Mouse (Mus musculus) MEL (cell line): ENCODE measurements around the gene Srebf1. TPM values are rescaled to one million over a fixed set of nuclear protein-coding genes. Genes with fewer than 3 reads are reported as not detected.

ENCODE experiments used
- DNase-seq: peaks from one replicate; pipeline ENCODE4 v3.0.0; 2011; ENCODE audit warnings: low read depth, low spot score
- H3K27ac ChIP-seq: 2 replicates; pipeline ENCODE4 v1.5.1; 2012; ENCODE audit warnings: low read depth, mild to moderate bottlenecking, control low read depth, low read length, moderate library complexity; ENCODE audit not compliant: control insufficient read depth
- H3K27me3 ChIP-seq, 2 experiments: fragments of 150-350 bp in 1 of 2; sonication (generic) in 1 of 2; 2 replicates each; pipeline ENCODE4 v1.6.1; 2012; ENCODE audit warnings: low read length in 2 of 2, mild to moderate bottlenecking in 2 of 2, improper control_type of control experiment in 1 of 2, moderate library complexity in 1 of 2; ENCODE audit not compliant: insufficient read depth in 2 of 2, control insufficient read depth in 1 of 2
- H3K36me3 ChIP-seq, 2 experiments: 2 replicates each; pipeline ENCODE4 v1.6.1; 2012 to 2014; ENCODE audit warnings: low read length in 2 of 2, improper control_type of control experiment in 1 of 2, inconsistent platforms in 1 of 2, mild to moderate bottlenecking in 1 of 2; ENCODE audit not compliant: insufficient read depth in 2 of 2, control insufficient read depth in 1 of 2
- H3K4me1 ChIP-seq, 2 experiments: fragments of 150-350 bp in 1 of 2; sonication (generic) in 1 of 2; 2 replicates each; pipeline ENCODE4 v1.6.1; 2012; ENCODE audit warnings: low read length in 2 of 2, improper control_type of control experiment in 1 of 2, mild to moderate bottlenecking in 1 of 2; ENCODE audit not compliant: insufficient read depth in 2 of 2, control insufficient read depth in 1 of 2
- H3K4me3 ChIP-seq, 2 experiments: fragments of 150-350 bp in 1 of 2; sonication (generic) in 1 of 2; 2 replicates each; pipeline ENCODE4 v1.5.1; 2012; ENCODE audit warnings: low read depth in 2 of 2, low read length in 2 of 2, mild to moderate bottlenecking in 2 of 2, moderate library complexity in 2 of 2, control low read depth in 1 of 2, improper control_type of control experiment in 1 of 2; ENCODE audit not compliant: control insufficient read depth in 1 of 2, insufficient read depth in 1 of 2
- H3K79me2 ChIP-seq: 2 replicates; pipeline ENCODE4 v1.6.1; 2012; ENCODE audit warnings: mild to moderate bottlenecking, low read length, moderate library complexity; ENCODE audit not compliant: control insufficient read depth, poor library complexity, insufficient read depth
- H3K9ac ChIP-seq: 2 replicates; pipeline ENCODE4 v1.6.1; 2012; ENCODE audit warnings: low read depth, mild to moderate bottlenecking, control low read depth, low read length, moderate library complexity; ENCODE audit not compliant: control insufficient read depth, poor library complexity, severe bottlenecking
- H3K9me3 ChIP-seq: fragments of 150-350 bp; sonication (generic); replicated peaks from 2 replicates; pipeline ENCODE4 v1.6.1; 2012; ENCODE audit warnings: mild to moderate bottlenecking, low read length, improper control_type of control experiment, moderate library complexity; ENCODE audit not compliant: insufficient read depth
- BHLHE40 ChIP-seq: IDR thresholded peaks from 2 replicates; pipeline ENCODE4 v1.6.1; 2012; ENCODE audit warnings: low read depth, mild to moderate bottlenecking, inconsistent platforms, low read length, improper control_type of control experiment, borderline replicate concordance
- CTCF ChIP-seq, 3 experiments: IDR thresholded peaks in 2 of 3; conservative IDR thresholded peaks in 1 of 3; 2 replicates each; pipeline ENCODE4 v1.5.1; 2011 to 2012; ENCODE audit warnings: low read length in 3 of 3, low read depth in 2 of 3, mild to moderate bottlenecking in 2 of 3, improper control_type of control experiment in 1 of 3, inconsistent platforms in 1 of 3, mixed read lengths in 1 of 3, moderate library complexity in 1 of 3; ENCODE audit not compliant: control insufficient read depth in 1 of 3, insufficient read depth in 1 of 3, poor library complexity in 1 of 3, severe bottlenecking in 1 of 3
- E2F4 ChIP-seq: IDR thresholded peaks from 2 replicates; pipeline ENCODE4 v1.6.1; 2011; ENCODE audit warnings: low read depth, low read length, improper control_type of control experiment, borderline replicate concordance
- ELF1 ChIP-seq: IDR thresholded peaks from 2 replicates; pipeline ENCODE4 v1.6.1; 2014; ENCODE audit warnings: low read depth, mild to moderate bottlenecking, inconsistent platforms, low read length, improper control_type of control experiment, moderate library complexity
- JUND ChIP-seq: IDR thresholded peaks from 2 replicates; pipeline ENCODE4 v1.6.1; 2011; ENCODE audit warnings: low read depth, mild to moderate bottlenecking, improper control_type of control experiment, low read length
- KAT2A ChIP-seq: conservative IDR thresholded peaks from 2 replicates; pipeline ENCODE4 v1.6.1; 2012; ENCODE audit warnings: low read depth, low read length, improper control_type of control experiment, inconsistent platforms
- MYC ChIP-seq: IDR thresholded peaks from 2 replicates; pipeline ENCODE4 v1.6.1; 2011; ENCODE audit warnings: low read depth, mild to moderate bottlenecking, low read length, improper control_type of control experiment, moderate library complexity
- NRF1 ChIP-seq: IDR thresholded peaks from 2 replicates; pipeline ENCODE4 v1.6.1; 2014; ENCODE audit warnings: low read depth, mild to moderate bottlenecking, inconsistent platforms, low read length, improper control_type of control experiment, moderate library complexity; ENCODE audit not compliant: poor library complexity, insufficient read depth, severe bottlenecking
- POLR2A ChIP-seq, 2 experiments: IDR thresholded peaks; 2 replicates each; pipeline ENCODE4 v1.6.1; 2011 to 2012; ENCODE audit warnings: low read length in 2 of 2, mild to moderate bottlenecking in 2 of 2, control low read depth in 1 of 2, improper control_type of control experiment in 1 of 2, low read depth in 1 of 2, moderate library complexity in 1 of 2; ENCODE audit not compliant: control insufficient read depth in 1 of 2, insufficient read depth in 1 of 2, poor library complexity in 1 of 2
- POLR2AphosphoS2 ChIP-seq: IDR thresholded peaks from 2 replicates; pipeline ENCODE4 v1.6.1; 2011; ENCODE audit warnings: low read length, improper control_type of control experiment
- RAD21 ChIP-seq: IDR thresholded peaks from 2 replicates; pipeline ENCODE4 v1.6.1; 2011; ENCODE audit warnings: mild to moderate bottlenecking, low read depth, low read length, improper control_type of control experiment
- SIN3A ChIP-seq: IDR thresholded peaks from 2 replicates; pipeline ENCODE4 v1.6.1; 2012; ENCODE audit warnings: low read length, improper control_type of control experiment, inconsistent platforms
- SMC3 ChIP-seq: IDR thresholded peaks from 2 replicates; pipeline ENCODE4 v1.6.1; 2011; ENCODE audit warnings: low read depth, low read length, improper control_type of control experiment
- TBP ChIP-seq: IDR thresholded peaks from 2 replicates; pipeline ENCODE4 v1.8.0; 2011; ENCODE audit warnings: low read depth, low read length, improper control_type of control experiment
- USF1 ChIP-seq: IDR thresholded peaks from 2 replicates; pipeline ENCODE4 v1.6.1; 2014; ENCODE audit warnings: low read depth, mild to moderate bottlenecking, inconsistent platforms, low read length, improper control_type of control experiment, moderate library complexity
- ZC3H11A ChIP-seq: IDR thresholded peaks from 2 replicates; pipeline ENCODE4 v1.6.1; 2012; ENCODE audit warnings: low read depth, mild to moderate bottlenecking, inconsistent platforms, low read length, improper control_type of control experiment
- ZMIZ1 ChIP-seq: IDR thresholded peaks from 2 replicates; pipeline ENCODE4 v1.6.1; 2012; ENCODE audit warnings: low read depth, mild to moderate bottlenecking, inconsistent platforms, low read length, improper control_type of control experiment, moderate library complexity
- ZNF384 ChIP-seq: IDR thresholded peaks from 2 replicates; pipeline ENCODE4 v1.6.1; 2012; ENCODE audit warnings: low read depth, mild to moderate bottlenecking, inconsistent platforms, low read length, improper control_type of control experiment
- polyA plus RNA-seq, 2 experiments: library from polyadenylated mRNA; stranded (reverse) in 1 of 2; unstranded in 1 of 2; fragments of >175 nt in 1 of 2; fragments of >200 nt in 1 of 2; gene quantifications; 2 replicates each; pipeline versions ENCODE4 v1.2.1 to v1.2.4; 2012; ENCODE audit warnings: low replicate concordance in 2 of 2, low read depth in 1 of 2; ENCODE audit not compliant: insufficient read length in 2 of 2, insufficient read depth in 1 of 2, missing spikeins in 1 of 2
- total RNA-seq: library from RNA; depleted of rRNA; stranded (reverse); fragments of 300-350 nt; gene quantifications from 2 replicates; pipeline ENCODE4 v1.2.3, GENCODE M21; 2012

Srebf1 gene
- total and polyA plus RNA-seq, 3 experiments = 241 to 288 TPM; not detected in 1

- no peak overlapping the region for H3K4me3 ChIP-seq
- peaks cover 0 to 7% of the 10 kb centered on the region in 2 experiments; a peak in 2 of 4 replicates for H3K36me3 ChIP-seq
- no peak overlapping the region for H3K27ac ChIP-seq
- H3K9ac ChIP-seq = no peak overlapping the region
- no peaks in the 10 kb centered on the region for H3K4me1 ChIP-seq
- H3K27me3 ChIP-seq = no peaks in the 10 kb centered on the region
- TF ChIP-seq KAT2A = no peak
- no peak for TF ChIP-seq BHLHE40
- TF ChIP-seq MYC = 0 out of 2 replicates have a peak, but pooled peaks have one; percentile 44
- TF ChIP-seq RAD21 = peak; percentile 68
- TF ChIP-seq ELF1 = no peak
- TF ChIP-seq SMC3 = peak; percentile 83
- TF ChIP-seq TBP = peak; percentile 22; the same call in 1 of the 2 replicates
- peak; percentile 78 for TF ChIP-seq ZC3H11A
- TF ChIP-seq JUND = no peak
- peak; percentile 58 to 73 (median 72) for TF ChIP-seq CTCF (IDR thresholded peaks at IDR 0.05 in 2 of 3, conservative IDR thresholded peaks at IDR 0.05 in 1 of 3; ENCODE audit: control insufficient read depth in 1 of 3, insufficient read depth in 1 of 3, low read depth in 2 of 3, low read length in 3 of 3, poor library complexity in 1 of 3, severe bottlenecking in 1 of 3)
- TF ChIP-seq SIN3A = no peak
- no peaks in the 10 kb centered on the region for H3K79me2 ChIP-seq
- H3K9me3 ChIP-seq = no peaks in the 10 kb centered on the region
- peak; percentile 85 for DNase-seq
Measured at GRCm38 (mm10) chr11:60195108-60195507, 27.3 kb downstream of the Srebf1 start.

GRCm38 (mm10) chr11:60193556-60193955 lies 28.8 kb downstream of the Srebf1 start:
- no peaks in the 10 kb centered on the region for H3K79me2 ChIP-seq
- H3K4me3 ChIP-seq = no peak overlapping the region
- TF ChIP-seq E2F4 (no peak), POLR2AphosphoS2 (peak; percentile 61), USF1 (no peak), ZNF384 (no peak), POLR2A (IDR thresholded peaks at IDR 0.05; ENCODE audit: control insufficient read depth in 1 of 2, insufficient read depth in 1 of 2, low read depth in 1 of 2, low read length in 2 of 2, poor library complexity in 1 of 2) (peak in 1 of 2 experiments; percentile 20; a peak in 1 of 4 replicates)
- peaks cover 0 to 4% of the 10 kb centered on the region in 2 experiments; a peak in 1 of 4 replicates for H3K36me3 ChIP-seq
- H3K27ac ChIP-seq = no peak overlapping the region
- H3K9me3 ChIP-seq = no peaks in the 10 kb centered on the region
- H3K9ac ChIP-seq = no peak overlapping the region
- DNase-seq = no peak
- no peaks in the 10 kb centered on the region for H3K4me1 ChIP-seq
- H3K27me3 ChIP-seq = no peaks in the 10 kb centered on the region

- Histone ChIP-seq H3K27me3 (no peaks in the 10 kb centered on the region), H3K4me3 (no peak overlapping the region), H3K27ac (no peak overlapping the region), H3K79me2 (no peaks in the 10 kb centered on the region), H3K9ac (no peak overlapping the region), H3K9me3 (no peaks in the 10 kb centered on the region), H3K36me3 (peaks cover 0 to 4% of the 10 kb centered on the region in 2 experiments; a peak in 1 of 4 replicates), H3K4me1 (no peaks in the 10 kb centered on the region)
- DNase-seq = no peak
- TF ChIP-seq POLR2A (IDR thresholded peaks at IDR 0.05; ENCODE audit: control insufficient read depth in 1 of 2, insufficient read depth in 1 of 2, low read depth in 1 of 2, low read length in 2 of 2, poor library complexity in 1 of 2) (peak in 1 of 2 experiments; percentile 41; a peak in 1 of 4 replicates), ZMIZ1 (peak; percentile 4; the same call in 1 of the 2 replicates), POLR2AphosphoS2 (peak; percentile 10; the same call in 1 of the 2 replicates), NRF1 (no peak), E2F4 (no peak)
Measured at GRCm38 (mm10) chr11:60192534-60192933, 29.8 kb downstream of the Srebf1 start.
